Mouse (Mus musculus) olfactory bulb, adult 2 months (tissue): ENCODE measurements around the gene Ugt2b1.

Source experiments
- CTCF ChIP-seq: fragments of 200-500 bp; IDR thresholded peaks from 2 replicates; pipeline ENCODE4 v1.5.1; 2012; ENCODE audit warnings: low read depth, mild to moderate bottlenecking, low read length, moderate library complexity; ENCODE audit not compliant: insufficient read depth
- POLR2A ChIP-seq: fragments of 200-500 bp; IDR thresholded peaks from 2 replicates; pipeline ENCODE4 v1.6.1; 2012; ENCODE audit warnings: mild to moderate bottlenecking, low read depth, low read length, moderate library complexity; ENCODE audit not compliant: insufficient read depth

GRCm38 (mm10) chr5:86920661-86921233, 5.6 kb downstream of the Ugt2b1 start:
- TF ChIP-seq POLR2A, result no peak
- no peak for TF ChIP-seq CTCF
